Mouse (Mus musculus): ENCODE data around the gene Cryz. TPM values are rescaled to one million over a fixed set of nuclear protein-coding genes. Genes with fewer than 3 reads are reported as not detected.
A peak's percentile ranks its signal among the peaks of the same experiment; 100 is the strongest.

Gene Cryz
- polyA plus RNA-seq, 1 experiment from 2014 or later = 19.5 TPM

- H3K27ac ChIP-seq (replicated peaks) = no peak overlapping the region
- H3K36me3 ChIP-seq = peaks cover 58% of the 10 kb centered on the region
- no peaks in the 10 kb centered on the region for H3K27me3 ChIP-seq (ENCODE audit: low read depth, poor library complexity, severe bottlenecking)
- no peak for DNase-seq (ENCODE audit: low spot score)
- H3K4me1 ChIP-seq = no peaks in the 10 kb centered on the region
- WGBS = 91% methylated on average over 8 of the region's 8 CpGs
- no peak overlapping the region for H3K4me3 ChIP-seq
- no peaks in the 10 kb centered on the region for H3K9me3 ChIP-seq (replicated peaks)
Observed at GRCm38 (mm10) chr3:154584351-154584750, 12.2 kb upstream of the Cryz start.

DNA sequence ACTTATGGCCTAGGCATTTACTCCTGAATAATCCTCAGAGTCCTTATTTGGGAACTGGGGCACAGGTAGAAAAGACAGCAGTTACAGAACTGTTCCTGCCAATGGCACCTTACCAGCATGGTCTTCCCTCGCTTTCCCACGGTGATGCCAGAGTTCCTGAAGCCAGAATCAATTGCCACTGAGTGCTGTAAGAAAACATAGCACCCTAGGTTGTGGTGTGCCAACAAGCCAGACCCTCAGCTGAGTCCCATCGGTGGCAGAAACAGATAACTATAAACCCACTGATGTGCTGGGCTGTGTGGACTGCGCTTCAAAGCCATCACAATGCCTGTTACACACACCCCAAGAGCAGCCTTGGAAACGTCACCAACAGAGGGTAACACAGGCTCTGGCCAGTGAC, 5.5 kb upstream of the Cryz start:
- Histone ChIP-seq H3K27me3 (ENCODE audit: low read depth, poor library complexity, severe bottlenecking) (no peaks in the 10 kb centered on the region), H3K9me3 (replicated peaks) (no peaks in the 10 kb centered on the region), H3K4me1 (no peaks in the 10 kb centered on the region), H3K4me3 (no peak overlapping the region), H3K36me3 (peaks cover 78% of the 10 kb centered on the region), H3K27ac (replicated peaks) (no peak overlapping the region)
- WGBS = 92% methylated on average over 5 of the region's 5 CpGs
- DNase-seq (ENCODE audit: low spot score) = no peak

- H3K36me3 ChIP-seq = peaks cover 72% of the 10 kb centered on the region
- WGBS = 96% methylated on average over 3 of the region's 3 CpGs
Observed at GRCm38 (mm10) chr3:154591621-154592020, 4.9 kb upstream of the Cryz start.

GRCm38 (mm10) chr3:154593596-154593995, 2.9 kb upstream of the Cryz start:
- Histone ChIP-seq H3K4me3 (no peak overlapping the region), H3K27me3 (ENCODE audit: low read depth, poor library complexity, severe bottlenecking) (no peaks in the 10 kb centered on the region), H3K27ac (replicated peaks) (no peak overlapping the region), H3K9me3 (replicated peaks) (no peaks in the 10 kb centered on the region), H3K4me1 (peaks cover 14% of the 10 kb centered on the region), H3K36me3 (peaks cover 52% of the 10 kb centered on the region)
- 94% methylated on average over 6 of the region's 6 CpGs for WGBS
- DNase-seq (ENCODE audit: low spot score) = no peak

More at GRCm38 (mm10) chr3:154591621-154592020, 4.9 kb upstream of the Cryz start:
- Histone ChIP-seq H3K9me3 (replicated peaks) (no peaks in the 10 kb centered on the region), H3K4me3 (no peak overlapping the region), H3K4me1 (peaks cover 4% of the 10 kb centered on the region), H3K27ac (replicated peaks) (no peak overlapping the region), H3K27me3 (ENCODE audit: low read depth, poor library complexity, severe bottlenecking) (no peaks in the 10 kb centered on the region)
- no peak for DNase-seq (ENCODE audit: low spot score)

DNA sequence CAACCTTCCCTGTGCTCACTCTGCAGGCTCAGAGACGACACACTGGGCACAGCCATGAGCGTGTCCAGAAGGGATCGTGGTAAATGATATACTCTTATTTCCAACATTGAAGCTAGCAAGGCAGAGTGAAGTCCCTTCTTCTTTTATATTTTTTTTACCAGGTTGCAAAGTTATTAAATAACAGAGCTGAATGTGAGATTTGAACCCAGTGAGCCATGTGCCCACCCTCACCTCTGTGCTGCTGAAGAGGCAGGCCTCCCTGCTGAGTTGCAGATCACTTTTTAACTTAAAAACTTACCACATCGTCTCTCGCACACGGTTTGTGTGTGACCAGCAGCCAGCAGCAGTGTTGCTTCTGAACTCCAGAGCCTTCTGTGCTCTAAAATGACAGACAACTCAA, 2.4 kb upstream of the Cryz start:
- Histone ChIP-seq H3K36me3 (peaks cover 52% of the 10 kb centered on the region), H3K27me3 (ENCODE audit: low read depth, poor library complexity, severe bottlenecking) (no peaks in the 10 kb centered on the region), H3K9me3 (replicated peaks) (no peaks in the 10 kb centered on the region), H3K27ac (replicated peaks) (no peak overlapping the region), H3K4me3 (no peak overlapping the region), H3K4me1 (peaks cover 17% of the 10 kb centered on the region)
- 91% methylated on average over 6 of the region's 6 CpGs for WGBS
- DNase-seq (ENCODE audit: low spot score) = no peak

- Histone ChIP-seq H3K9me3 (replicated peaks) (no peaks in the 10 kb centered on the region), H3K36me3 (peaks cover 23% of the 10 kb centered on the region), H3K27me3 (ENCODE audit: low read depth, poor library complexity, severe bottlenecking) (no peaks in the 10 kb centered on the region), H3K4me1 (peaks cover 17% of the 10 kb centered on the region), H3K4me3 (peak within 1 kb of the TSS; percentile 94), H3K27ac (replicated peaks) (peak within 1 kb of the TSS; percentile 98)
- WGBS = under 1% methylated on average over 38 of the region's 38 CpGs
- DNase-seq (ENCODE audit: low spot score) = peak; percentile 96
Observed at GRCm38 (mm10) chr3:154596934-154597554, 533 bp downstream of the Cryz start, which contains the start of gene Tyw3. Tyw3 (minus strand) TSS chr3:154597104.

GRCm38 (mm10) chr3:154597561-154597960, 1.1 kb downstream of the Cryz start:
- Histone ChIP-seq H3K27me3 (ENCODE audit: low read depth, poor library complexity, severe bottlenecking) (no peaks in the 10 kb centered on the region), H3K27ac (replicated peaks) (peak overlapping the region; percentile 98), H3K4me3 (peak overlapping the region; percentile 94), H3K36me3 (peaks cover 18% of the 10 kb centered on the region), H3K9me3 (replicated peaks) (no peaks in the 10 kb centered on the region), H3K4me1 (peaks cover 17% of the 10 kb centered on the region)
- DNase-seq (ENCODE audit: low spot score) = no peak
- 38% methylated on average over 7 of the region's 7 CpGs for WGBS

GRCm38 (mm10) chr3:154602141-154602540, 5.6 kb downstream of the Cryz start:
- no peak overlapping the region for H3K27ac ChIP-seq (replicated peaks)
- no peaks in the 10 kb centered on the region for H3K9me3 ChIP-seq (replicated peaks)
- H3K27me3 ChIP-seq (ENCODE audit: low read depth, poor library complexity, severe bottlenecking) = no peaks in the 10 kb centered on the region
- no peak overlapping the region for H3K4me3 ChIP-seq
- H3K4me1 ChIP-seq = peaks cover 13% of the 10 kb centered on the region
- peaks cover 16% of the 10 kb centered on the region for H3K36me3 ChIP-seq
- DNase-seq (ENCODE audit: low spot score) = no peak

- no peaks in the 10 kb centered on the region for H3K27me3 ChIP-seq (ENCODE audit: low read depth, poor library complexity, severe bottlenecking)
- WGBS = 81% methylated on average over 5 of the region's 5 CpGs
- DNase-seq (ENCODE audit: low spot score) = no peak
- H3K4me3 ChIP-seq = no peak overlapping the region
- no peaks in the 10 kb centered on the region for H3K9me3 ChIP-seq (replicated peaks)
- peaks cover 27% of the 10 kb centered on the region for H3K36me3 ChIP-seq
- H3K27ac ChIP-seq (replicated peaks) = no peak overlapping the region
- H3K4me1 ChIP-seq = no peaks in the 10 kb centered on the region
Observed at GRCm38 (mm10) chr3:154604871-154605270, 8.4 kb downstream of the Cryz start.

- Histone ChIP-seq H3K36me3 (peaks cover 47% of the 10 kb centered on the region), H3K4me3 (no peak overlapping the region), H3K4me1 (no peaks in the 10 kb centered on the region), H3K27me3 (ENCODE audit: low read depth, poor library complexity, severe bottlenecking) (no peaks in the 10 kb centered on the region), H3K9me3 (replicated peaks) (no peaks in the 10 kb centered on the region), H3K27ac (replicated peaks) (no peak overlapping the region)
- WGBS = 76% methylated on average over 1 of the region's 1 CpGs
- DNase-seq (ENCODE audit: low spot score) = no peak
Observed at GRCm38 (mm10) chr3:154607896-154608295, 11.4 kb downstream of the Cryz start.

- WGBS = 87% methylated on average over 3 of the region's 3 CpGs
- H3K4me1 ChIP-seq = peaks cover 5% of the 10 kb centered on the region; the same call in 1 of the 2 replicates
- DNase-seq (ENCODE audit: low spot score) = no peak
- H3K4me3 ChIP-seq = no peak overlapping the region
- H3K9me3 ChIP-seq (replicated peaks) = no peaks in the 10 kb centered on the region
- H3K36me3 ChIP-seq = peaks cover 50% of the 10 kb centered on the region
- H3K27me3 ChIP-seq (ENCODE audit: low read depth, poor library complexity, severe bottlenecking) = no peaks in the 10 kb centered on the region
- H3K27ac ChIP-seq (replicated peaks) = no peak overlapping the region
Observed at GRCm38 (mm10) chr3:154611888-154612287, 15.4 kb downstream of the Cryz start.

- Histone ChIP-seq H3K4me1 (peaks cover 5% of the 10 kb centered on the region; the same call in 1 of the 2 replicates), H3K27ac (replicated peaks) (no peak overlapping the region), H3K27me3 (ENCODE audit: low read depth, poor library complexity, severe bottlenecking) (no peaks in the 10 kb centered on the region), H3K4me3 (no peak overlapping the region), H3K9me3 (replicated peaks) (no peaks in the 10 kb centered on the region), H3K36me3 (peaks cover 37% of the 10 kb centered on the region)
- no peak for DNase-seq (ENCODE audit: low spot score)
- 90% methylated on average over 8 of the region's 8 CpGs for WGBS
Observed at GRCm38 (mm10) chr3:154614771-154615170, 18.3 kb downstream of the Cryz start.

- H3K27ac ChIP-seq (replicated peaks) = no peak overlapping the region
- 56% methylated on average over 7 of the region's 7 CpGs for WGBS
- H3K27me3 ChIP-seq (ENCODE audit: low read depth, poor library complexity, severe bottlenecking) = no peaks in the 10 kb centered on the region
- H3K9me3 ChIP-seq (replicated peaks) = no peaks in the 10 kb centered on the region
- no peak for DNase-seq (ENCODE audit: low spot score)
- H3K4me3 ChIP-seq = no peak overlapping the region
- H3K36me3 ChIP-seq = peaks cover 36% of the 10 kb centered on the region
- H3K4me1 ChIP-seq = peaks cover 5% of the 10 kb centered on the region; the same call in 1 of the 2 replicates
Observed at GRCm38 (mm10) chr3:154615304-154615703, 18.8 kb downstream of the Cryz start.
